Mouse (Mus musculus): ENCODE results near the gene Col2a1.

Gene Col2a1

DNA sequence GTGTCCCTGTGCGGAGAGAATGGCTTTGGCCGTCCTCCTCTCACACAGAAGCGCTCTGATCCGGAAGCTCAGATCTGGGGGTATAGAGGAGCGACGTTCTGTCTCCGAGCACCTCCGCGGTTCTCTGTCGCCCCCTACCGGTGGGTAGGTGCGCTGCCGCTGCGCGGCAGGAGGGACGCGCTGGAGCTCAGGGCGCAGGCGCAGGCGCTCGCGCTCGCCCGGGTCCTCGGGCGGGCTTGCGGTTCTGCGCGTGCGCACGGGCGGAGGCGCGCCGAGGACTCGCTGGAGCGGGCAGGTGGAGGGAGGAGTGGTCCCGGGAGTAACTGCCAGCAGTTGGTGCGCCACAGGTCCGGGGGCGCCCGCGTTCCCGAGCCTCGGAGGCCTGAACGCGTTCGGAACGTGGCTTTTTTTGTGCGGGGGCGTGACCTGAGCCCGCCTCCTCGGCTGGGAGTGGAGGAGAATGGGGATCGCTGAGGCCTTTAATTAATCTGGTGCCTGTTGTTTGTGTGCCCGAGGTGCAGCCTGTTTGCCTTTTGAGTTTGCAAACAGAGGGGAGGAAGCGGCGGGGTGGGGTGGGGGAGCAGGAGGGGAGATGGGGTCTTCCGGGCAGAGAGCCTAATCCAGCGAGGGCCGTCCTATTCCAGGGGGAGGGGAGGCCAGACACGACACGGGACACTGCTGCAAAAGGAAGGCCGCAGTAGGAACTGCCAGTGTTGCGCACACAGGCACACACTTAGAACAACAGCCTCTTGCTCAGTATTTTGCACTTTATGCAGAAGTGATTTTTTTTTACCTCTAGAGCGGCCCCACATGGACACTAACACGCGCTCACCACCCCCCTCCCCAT, 40.3 kb downstream of the Col2a1 start, which contains the start of gene Tmem106c:
Tmem106c (plus strand) TSS at position 212 of the 847 bp plus-strand sequence.
- DNase-seq (ENCODE audit: low spot score), result peak; percentile 92

DNA sequence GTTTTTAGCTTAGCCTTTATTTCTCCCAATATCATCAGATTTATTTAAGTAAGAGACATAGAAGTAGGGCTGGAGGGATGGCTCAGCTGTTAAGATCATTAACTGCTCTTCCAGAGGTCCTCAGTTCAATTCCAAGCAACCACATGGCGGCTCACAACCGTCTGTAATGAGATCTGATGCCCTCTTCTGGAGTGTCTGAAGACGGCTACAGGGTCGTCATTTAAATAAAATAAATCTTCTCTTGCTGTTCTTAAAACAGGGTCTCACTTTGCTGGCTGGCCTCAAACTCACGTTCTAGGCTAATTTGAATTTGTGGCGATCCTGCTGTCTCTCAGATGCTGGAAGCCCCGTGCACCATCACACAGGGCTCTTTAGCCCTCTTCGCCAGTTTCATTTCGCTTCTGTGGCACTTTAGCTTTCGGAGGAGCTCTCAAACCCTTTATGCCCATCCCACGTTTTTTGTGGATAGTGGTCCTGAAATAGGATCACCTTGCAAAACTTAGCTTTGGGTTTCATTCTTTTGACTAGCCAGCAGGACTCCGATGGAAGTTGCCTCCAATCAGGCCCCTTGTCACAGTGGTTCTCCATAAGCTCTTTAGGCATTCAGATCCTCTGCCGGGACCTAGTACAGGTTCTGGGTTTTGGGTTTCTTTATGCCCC, 41.0 kb downstream of the Col2a1 start:
- DNase-seq (ENCODE audit: low spot score), result no peak

DNA sequence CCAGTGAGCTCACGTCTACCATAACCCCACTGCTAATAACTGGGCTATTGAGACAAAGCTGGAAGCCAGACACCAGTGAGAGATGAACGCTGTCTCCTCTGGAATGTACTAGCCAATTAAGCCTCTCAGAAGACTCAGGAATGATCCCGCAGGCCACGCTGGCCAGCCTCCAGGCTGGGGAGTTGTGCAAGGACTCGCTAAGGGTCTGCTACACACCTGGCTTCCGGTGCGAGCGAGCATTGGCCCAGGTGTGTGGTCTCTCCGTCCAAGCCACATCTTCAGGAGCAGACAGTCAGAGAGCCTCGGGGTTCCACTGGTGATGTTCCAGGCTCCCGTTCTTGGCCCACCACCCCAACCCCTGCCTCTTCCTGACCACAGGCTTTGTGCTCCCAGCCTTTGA, 48.1 kb downstream of the Col2a1 start:
- DNase-seq (ENCODE audit: low spot score), result no peak

DNA sequence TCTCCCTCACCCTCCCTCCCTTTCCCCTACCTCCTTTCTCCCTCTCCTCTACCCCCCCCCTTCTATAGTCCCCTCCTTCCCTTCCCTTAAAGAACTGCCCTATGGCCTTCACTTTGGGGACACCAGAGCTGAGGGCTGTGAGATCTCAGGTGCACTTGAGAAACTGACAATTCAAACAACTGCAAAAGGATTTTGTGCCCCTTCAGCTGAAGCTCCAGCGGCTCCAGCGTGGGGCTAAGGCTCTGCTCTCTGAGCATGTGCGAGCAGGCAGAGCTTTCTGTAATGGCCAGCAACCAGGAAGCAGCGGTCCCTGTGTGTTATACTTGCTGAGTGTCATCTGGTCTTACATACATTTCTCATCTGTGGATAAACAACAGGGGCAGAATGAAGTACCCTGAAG, 48.8 kb downstream of the Col2a1 start:
- DNase-seq (ENCODE audit: low spot score), result no peak

DNA sequence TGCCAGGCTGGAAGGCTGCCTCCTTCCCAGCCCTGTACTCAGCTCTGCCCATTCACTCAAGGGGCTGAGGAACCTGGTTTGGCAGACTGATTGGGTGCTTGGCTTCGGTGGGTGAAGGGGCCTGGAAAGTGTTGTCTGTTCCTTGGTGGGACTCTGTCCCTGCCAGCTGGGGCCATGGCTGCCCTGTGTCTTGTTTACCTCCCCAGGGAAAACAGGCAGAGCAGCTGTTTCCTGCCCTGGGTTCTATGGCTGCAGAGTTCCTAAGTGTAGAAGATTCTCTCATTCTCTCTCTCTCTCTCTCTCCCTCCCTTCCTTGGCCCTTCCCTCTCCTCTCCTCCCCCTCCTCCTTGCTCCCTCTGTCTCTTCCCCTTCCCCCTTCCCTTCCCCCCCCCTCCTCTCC, 49.2 kb downstream of the Col2a1 start:
- no peak for DNase-seq (ENCODE audit: low spot score)

DNA sequence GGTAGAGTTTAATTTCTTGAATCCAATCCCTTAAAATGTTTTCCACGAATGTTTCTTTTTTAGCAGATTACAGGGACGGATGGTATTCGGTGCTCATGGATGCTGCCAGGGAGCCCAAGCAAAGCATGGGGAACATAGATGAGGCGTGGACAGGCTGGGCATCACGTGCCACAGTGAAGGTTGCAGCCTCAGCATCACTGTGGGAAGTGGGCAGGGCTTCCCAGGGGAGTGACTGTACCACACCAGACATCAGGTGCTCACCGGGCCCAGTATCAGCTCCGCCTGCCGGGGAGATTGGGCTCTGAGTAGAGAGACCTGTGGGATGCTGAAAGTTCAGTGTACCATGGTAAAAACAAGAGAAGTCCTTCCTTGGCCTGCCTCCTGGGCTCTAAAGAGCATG, 49.8 kb downstream of the Col2a1 start:
- no peak for DNase-seq (ENCODE audit: low spot score)

DNA sequence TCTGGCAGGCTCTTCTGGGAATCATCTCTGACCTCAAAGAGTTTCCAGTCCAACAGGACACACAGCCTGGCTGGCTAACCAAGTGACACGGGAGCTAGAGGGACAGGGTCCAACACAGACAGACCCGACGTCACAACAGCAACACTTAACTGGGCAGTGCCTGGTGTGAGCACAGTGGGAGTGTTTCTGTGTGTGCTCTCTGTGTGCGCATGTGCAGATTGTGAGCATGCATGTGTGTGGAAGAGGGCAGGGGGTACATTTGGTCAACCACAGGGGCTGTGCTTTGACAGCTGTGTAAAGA, 51.7 kb downstream of the Col2a1 start:
- no peak for DNase-seq (ENCODE audit: low spot score)

DNA sequence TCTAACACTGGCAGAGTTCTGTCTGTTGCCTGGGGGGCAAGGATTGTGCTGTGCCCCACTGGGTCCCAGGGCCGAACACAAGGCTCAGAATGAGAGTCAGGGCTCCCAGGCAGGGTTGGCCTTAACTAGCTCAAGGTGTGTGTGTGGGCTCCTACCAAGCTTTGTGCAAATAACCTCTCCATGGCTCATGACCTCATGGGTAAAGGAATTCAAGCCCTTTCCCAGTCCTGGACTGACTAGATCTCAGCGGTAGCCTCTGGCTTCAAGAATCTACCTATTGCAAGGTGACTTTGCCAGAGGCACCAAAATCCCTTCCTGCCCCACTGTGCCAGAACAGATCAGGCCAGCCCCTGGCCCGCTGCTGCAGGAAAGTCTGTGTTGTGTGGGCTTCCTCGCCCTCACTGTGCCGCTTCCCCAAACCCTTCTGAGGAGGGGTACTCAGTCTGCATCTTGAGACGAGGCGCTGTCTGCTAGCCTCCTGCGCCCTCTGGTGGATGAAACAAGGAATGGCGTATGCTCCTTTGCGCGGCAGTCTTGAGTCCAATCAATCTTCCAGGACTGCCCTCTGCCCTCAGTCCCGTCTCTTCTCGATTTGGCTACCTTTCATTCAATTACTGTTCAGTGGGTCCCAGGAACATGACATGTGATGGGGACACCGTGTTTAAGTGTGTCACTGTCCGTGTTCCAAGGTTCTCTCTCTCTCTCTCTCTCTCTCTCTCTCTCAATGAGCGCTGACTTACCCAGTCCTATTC, 52.2 kb downstream of the Col2a1 start:
- peak; percentile 50 for DNase-seq (ENCODE audit: low spot score)

DNA sequence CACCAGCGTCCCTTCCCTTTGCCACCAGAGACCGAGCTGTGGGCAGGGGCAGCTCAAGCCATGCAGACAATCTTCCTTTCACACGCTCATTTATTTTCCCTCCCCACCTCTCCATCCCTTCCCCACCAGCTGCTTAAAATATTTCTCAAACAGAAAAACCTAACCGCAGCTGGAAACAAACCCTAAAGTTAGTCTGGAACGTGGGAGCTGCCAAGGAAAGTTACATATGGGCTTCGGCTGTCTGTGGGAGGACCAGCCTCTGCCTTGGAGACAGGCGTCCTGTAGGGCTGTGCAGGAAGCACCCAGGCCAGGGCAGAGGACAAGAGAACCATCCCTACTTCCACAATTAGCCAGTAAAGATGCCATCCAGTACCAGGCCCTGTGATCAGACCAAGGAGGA, 54.3 kb downstream of the Col2a1 start:
- DNase-seq (ENCODE audit: low spot score), result no peak

DNA sequence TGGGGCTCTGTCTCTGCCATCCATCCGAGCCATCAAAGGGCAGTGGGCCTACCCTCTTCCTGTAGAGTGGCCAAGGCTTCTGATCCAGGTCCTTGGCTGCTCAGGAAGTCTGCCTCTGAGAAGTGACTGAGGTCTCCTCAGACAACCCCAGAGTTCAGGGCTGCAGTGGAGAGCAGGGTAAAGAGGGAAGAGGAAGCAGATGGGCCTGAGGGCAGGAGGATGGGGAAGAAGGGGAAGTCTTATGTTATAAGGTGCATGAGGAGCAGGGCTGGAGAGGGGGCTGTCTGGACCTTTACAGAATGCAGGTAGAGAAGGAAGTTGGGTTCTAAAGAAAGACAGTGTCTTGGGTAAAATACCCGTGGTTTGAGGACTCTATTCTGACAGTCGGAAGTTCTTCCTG, 54.8 kb downstream of the Col2a1 start:
- DNase-seq (ENCODE audit: low spot score), result no peak

DNA sequence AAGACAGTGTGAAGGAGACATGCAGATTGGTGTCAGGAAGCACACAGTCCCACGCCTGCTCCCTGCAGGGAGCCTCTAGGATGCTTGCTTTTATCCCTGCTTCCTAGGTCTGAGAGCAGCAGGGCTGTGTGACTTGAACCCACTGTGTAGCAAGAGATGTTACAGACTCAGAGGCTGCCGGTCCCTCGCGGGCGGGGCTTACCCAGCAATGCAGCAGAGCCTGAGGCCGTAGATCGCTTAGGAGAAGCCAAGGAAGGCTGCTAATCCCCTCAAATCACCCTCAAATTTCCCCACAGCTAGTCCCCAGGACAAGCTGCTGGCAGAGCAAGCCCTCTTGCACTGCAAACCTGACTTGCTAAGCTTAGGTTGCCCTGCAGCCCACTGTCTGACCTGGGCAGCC, 55.8 kb downstream of the Col2a1 start:
- no peak for DNase-seq (ENCODE audit: low spot score)

DNA sequence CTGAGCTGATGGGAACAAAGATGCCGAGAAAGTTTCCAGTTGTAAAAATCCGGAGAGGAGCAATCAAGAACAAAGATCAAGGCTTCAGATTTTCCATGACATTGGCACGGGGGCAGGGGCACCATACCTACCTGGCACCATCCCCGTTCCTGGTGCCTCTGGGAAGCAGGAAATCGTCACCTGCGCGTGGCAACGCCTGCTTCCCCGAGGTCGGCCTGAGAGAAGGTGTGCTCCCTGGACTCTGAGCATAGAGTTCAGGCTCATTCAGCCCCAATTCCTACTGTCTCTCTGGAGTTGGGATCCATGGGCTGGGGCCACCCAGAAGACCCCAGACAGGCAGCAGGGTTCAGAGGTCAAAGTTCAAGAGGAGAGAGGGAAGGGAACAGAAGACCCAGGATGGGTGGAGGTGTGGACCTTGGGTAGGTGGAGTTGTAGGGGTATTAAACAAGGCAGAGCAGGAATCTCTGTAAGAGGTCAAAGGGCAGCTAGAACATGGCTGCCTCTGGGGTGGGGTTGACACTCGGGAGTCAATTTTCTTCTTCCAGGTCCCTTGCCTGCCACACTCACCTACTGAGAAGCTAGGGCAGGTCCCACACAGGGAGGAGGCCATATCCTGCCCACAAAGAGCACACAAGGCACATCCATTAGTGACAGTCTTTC, 58.7 kb downstream of the Col2a1 start:
- no peak for DNase-seq (ENCODE audit: low spot score)

DNA sequence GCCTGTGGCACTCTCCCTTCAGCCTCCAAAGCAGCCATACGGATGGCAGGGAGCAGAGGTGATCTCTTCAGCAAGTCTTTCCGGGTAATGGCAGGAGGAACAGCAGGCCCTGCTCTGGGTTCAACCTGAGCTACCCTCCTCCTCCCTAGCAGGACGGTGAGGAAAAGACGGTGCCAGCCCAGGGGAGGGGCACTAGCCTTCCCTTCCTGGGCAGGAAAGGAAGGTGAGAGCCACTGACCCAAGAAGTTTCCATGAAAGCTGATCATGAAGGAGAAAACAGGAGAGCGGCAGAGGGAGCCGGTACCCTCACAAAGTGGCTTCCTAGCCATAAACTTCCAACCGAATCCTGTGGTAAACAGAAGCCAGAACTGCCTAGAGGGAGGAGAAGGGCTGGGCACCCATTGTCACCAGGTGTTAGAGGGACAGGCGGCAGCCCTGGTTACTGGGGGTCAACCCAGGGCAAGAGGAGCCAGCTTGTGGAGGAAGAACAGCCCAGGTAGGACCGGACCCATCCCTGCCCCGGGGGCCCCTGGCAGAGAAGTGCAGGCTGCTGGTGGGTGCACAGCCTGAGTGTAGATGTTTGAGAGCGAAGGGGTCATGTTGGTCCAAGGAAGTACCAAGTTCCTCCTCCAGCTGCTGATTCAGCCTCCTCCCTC, 59.4 kb downstream of the Col2a1 start:
- DNase-seq (ENCODE audit: low spot score), result no peak

DNA sequence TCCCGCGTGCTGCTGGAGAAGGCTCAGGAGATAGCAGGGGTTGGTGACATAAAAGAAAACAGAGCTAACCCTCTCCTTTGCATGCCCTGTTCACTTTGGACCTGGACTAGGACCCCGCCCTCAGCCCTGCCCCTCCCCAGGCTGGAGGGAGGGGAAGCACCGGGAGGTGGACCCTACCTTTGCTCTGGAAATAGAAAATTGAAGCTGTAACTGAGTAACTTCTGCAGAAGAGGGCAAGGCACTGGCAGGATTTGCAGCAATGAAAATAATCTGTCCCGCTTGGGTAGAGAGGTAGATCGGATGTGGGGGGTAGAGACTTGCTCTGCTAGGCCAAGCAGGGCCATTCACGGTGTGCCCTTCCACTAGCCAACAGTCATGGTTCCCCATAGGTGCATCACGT, 61.1 kb downstream of the Col2a1 start:
- DNase-seq (ENCODE audit: low spot score), result no peak

DNA sequence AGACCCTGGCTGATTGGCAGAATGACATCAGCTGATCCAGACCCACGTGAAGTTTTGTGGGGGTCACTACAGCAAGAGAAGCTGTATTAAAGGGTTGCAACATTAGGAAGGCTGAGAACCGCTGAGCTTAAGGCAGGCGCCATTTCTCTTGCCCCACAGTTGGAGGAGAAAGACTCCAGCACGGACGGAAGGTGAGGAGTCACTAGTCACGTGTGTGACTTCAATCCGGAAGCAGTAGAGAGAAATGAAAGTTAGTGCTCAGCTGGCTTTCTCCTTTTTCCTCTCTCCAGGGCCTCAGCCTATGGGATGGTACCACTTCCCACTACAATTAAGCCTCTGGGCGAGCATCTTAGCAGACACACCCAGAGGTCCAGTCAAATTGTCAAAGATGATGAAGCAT, 62.0 kb downstream of the Col2a1 start:
- DNase-seq (ENCODE audit: low spot score), result no peak

DNA sequence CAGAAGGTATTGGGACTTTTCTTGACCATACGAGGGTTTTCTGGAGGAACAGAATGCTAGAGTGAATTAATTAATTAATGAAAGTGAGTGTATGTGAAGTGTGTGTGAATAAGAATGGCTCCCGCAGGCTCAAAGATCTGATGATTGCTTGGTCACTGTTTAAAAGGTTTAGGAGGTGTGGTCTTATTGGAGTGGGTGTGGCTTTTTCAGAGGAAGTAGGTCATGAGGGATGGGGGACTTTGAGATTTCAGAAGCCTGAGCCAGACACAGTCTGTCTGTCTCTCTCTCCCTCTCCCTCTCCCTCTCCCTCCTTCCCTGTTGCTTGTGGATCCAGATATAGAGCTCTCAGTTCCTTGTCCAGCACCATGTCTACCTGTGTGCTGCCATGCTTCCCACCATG, 63.2 kb downstream of the Col2a1 start:
- no peak for DNase-seq (ENCODE audit: low spot score)

DNA sequence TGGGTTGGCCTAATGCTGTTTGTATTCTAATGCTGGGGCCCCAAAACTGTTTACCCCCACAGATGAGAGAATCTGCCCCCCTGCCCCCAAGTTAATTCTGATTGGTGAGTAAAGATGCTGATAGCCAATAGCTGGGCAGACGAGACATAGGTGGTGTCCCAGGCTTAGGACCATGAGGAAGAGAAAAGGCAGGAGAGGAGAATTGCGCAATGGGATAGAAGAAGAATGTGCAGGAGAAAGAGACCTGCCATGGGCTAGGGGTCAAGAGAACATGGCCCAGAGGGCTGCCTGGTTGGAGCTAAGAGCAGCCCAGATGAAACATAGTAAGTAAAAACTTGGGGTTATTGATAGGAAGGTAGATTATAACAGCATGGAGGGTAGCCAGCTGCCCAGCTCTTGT, 64.4 kb downstream of the Col2a1 start:
- DNase-seq (ENCODE audit: low spot score), result no peak

DNA sequence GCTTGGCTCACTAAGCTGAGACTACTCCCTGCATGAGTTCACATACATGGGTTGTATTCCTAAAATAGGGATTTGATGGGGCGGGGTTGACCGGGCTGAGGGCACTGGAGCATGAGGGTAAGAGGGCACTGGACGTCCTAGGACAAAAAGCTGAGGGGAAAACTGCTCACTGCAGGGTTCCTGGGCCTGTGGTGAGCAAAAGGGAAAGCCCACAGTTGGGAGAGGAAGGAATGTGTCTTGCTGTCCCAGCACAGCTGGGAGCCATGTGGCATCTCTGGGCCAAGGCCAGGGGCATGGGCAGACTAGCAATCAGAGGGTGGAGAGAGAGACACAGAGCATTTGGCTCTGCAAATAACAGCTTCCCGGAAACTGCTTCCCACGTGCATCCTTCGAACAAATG, 65.9 kb downstream of the Col2a1 start:
- DNase-seq (ENCODE audit: low spot score), result no peak

DNA sequence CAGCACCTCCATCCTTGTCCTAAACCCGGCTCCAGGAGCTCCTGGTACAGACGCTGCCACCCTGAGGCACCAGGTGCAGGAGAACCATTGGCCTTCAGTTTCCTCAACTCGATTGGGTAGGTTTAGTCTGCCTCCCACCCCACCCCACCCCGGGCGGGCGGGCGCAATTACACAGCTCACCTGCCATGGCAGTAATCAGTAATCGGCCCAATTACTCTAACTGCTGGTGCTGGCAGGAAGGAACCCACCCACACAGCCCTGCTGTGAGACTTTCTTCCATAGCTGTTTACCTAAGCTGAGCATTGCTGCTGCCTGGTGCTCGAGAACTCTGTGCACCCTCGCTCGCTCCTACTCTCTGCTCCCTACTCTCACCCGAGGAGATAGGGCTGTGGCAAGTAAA, 72.1 kb downstream of the Col2a1 start:
- no peak for DNase-seq (ENCODE audit: low spot score)

DNA sequence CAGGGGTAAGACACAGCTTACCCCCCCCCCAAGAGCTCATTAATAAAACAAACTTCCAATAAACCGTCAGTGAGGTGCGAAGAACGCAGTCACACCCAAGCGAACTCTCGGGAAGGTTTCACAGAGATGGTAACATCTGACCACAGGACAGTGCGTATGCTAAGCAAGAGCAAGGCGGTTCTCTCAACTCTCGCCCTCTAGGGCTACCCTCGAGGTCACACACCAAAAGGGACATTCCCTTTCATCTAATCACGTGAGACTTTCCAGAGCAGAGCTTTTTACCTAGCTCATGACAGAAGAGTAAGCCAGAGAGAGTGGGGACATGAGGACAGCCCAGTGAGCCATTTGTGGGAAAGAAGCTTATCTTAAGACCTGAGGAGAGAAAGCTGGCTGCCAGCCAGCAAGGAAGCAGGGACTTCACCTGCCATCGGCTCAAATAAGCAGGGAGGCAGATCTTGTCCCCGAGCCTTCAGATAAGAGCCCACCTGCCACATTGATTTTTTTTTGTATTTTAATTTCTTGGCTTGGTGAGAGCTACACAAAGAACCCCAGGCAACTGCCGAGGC, 75.2 kb downstream of the Col2a1 start:
- DNase-seq (ENCODE audit: low spot score), result no peak

DNA sequence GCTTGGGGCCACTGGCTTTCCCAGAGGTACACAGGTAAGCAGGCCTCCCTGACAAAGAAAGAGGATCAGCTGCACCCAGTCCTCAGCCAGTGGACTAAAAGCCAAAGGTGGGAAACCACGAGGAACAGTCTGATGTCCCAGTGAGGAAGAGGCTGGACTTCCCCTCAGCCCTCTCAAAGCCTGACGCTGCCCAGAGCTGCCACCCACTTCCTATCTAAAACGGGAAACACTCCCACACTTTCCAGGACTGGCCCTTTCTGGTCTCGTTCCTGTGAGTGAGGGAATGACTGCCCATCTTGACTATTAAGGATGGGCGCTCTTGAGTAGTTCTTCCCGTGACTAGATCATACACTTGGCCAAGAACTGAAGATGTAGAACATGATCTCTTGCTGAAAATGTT, 76.7 kb downstream of the Col2a1 start:
- DNase-seq (ENCODE audit: low spot score), result no peak

DNA sequence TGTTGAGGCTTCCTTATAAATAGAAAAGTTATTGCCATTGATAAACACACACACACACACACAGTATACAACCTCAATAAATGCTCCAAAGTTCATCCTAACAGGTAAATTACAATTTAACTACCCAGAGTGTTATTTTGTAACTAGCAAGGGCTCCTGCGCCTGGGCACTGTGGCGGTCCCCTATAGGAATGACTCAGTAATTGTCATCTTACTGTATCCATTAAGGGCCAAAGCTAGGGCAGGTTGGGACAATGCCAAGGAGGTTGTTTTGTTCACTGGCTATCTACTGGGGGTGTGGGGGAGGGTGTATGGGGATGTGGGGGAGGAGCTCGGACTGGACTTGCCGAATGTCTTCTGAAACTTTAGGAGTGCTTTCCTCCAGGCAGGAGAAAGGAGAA, 77.5 kb downstream of the Col2a1 start:
- no peak for DNase-seq (ENCODE audit: low spot score)

All from lung, postnatal 25 days (tissue).